Mouse (Mus musculus) ES-Bruce4 (cell line): ENCODE data around the gene Stk24.

ENCODE experiments used
- CTCF ChIP-seq: IDR thresholded peaks from one replicate; pipeline ENCODE4 v1.8.1; 2011; ENCODE audit warnings: low read depth, low read length
- EP300 ChIP-seq: IDR thresholded peaks from 2 replicates; pipeline ENCODE4 v1.6.1; 2011; ENCODE audit warnings: low read depth, low read length; ENCODE audit not compliant: insufficient read depth
- POLR2A ChIP-seq: IDR thresholded peaks from one replicate; pipeline ENCODE4 v1.8.1; 2011; ENCODE audit warnings: low read length; ENCODE audit not compliant: insufficient read depth

DNA sequence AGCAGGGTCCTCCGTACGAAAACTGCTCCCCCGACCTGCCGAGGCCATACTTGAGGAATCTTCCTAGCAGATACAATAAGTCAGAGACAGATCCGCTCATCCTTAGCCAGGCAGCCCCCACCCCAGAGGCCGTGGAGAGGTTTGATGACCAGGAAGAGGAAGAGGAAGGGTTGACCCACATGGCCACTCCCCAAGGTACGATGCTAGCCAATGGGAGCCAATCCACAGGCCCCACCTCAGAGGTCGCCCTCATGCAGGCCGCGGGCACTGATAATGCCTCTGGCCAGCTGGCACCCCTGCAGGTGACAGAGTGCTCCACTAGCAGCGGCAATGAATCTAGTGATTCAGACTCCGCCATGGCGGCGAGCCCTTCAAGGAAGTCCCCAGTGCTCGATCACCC is 135.7 kb downstream of the Stk24 start:
- TF ChIP-seq EP300 (no peak), CTCF (no peak), POLR2A (no peak)
